Mouse (Mus musculus) adrenal gland (tissue): ENCODE data around the gene Mlx.

Experiments used
- intact Hi-C: fragments of 180-260 bp; cut with DNase I; formaldehyde crosslinking; loops from one replicate; pipeline ENCODE4 v1.15.1; 2025
- long read RNA-seq, 2 experiments: library from polyadenylated mRNA; unstranded; transcript quantifications; one replicate each; pipeline ENCODE4 v2.0.0; 2020; ENCODE audit warnings: borderline replicate concordance in 1 of 2; ENCODE audit not compliant: insufficient replicate concordance in 1 of 2

The Mlx gene
- long read RNA-seq, experiment 1, transcript Mlx-202 (8 exons, 1,826 nt), result major isoform, 31 of 39 reads
- long read RNA-seq, experiment 1, partial matches to known transcripts, result 4 of 39 reads
- long read RNA-seq, experiment 1, other reads (novel, unspliced or antisense), result 2 of 39 reads
- long read RNA-seq, experiment 2, transcript Mlx-202 (8 exons, 1,826 nt), result major isoform, 32 of 39 reads
- long read RNA-seq, experiment 2, partial matches to known transcripts, result 1 of 39 reads
- long read RNA-seq, experiment 2, other reads (novel, unspliced or antisense), result 2 of 39 reads

DNA sequence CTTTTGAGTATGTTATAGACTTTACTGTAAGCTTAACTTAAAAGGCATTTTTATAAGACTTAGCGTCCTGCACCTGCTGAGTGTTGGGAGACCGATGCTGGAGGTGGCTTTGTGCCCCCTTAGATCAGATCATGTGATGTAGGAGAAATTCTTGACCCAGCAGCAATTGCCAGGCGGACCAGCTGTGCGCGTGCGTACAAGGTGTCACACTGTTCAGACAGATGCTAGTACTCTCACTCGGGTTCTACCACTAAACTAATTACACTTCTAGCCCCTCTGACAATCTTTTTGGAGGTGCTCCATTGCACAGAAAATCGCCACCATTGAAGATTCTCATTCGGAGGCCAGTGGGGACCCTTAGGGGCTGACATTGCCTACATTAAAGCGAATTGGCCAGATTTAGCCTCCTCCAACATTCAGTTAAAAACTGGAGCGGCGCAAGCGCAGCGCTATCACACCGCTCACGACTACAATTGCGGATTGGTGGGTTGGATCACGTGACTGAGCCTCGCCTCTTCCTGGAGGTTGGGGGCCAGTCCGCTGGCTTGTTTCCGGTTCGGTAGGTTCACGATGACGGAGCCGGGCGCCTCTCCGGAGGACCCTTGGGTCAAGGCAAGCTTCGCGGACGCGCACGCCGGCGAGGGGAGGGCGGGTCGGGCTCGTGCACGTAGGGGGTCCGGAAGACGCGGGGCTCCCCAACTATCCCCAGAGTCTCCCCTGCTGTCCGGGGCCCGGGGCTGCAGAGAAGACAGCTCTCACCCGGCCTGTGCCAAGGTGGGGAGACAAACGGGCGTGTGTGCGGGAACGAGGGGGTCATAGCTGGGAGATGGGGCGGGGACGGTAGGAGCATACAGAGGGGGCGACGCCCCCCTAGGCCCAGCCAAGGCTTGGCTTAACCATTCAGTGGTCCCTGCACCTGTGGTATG, at the start of gene Mlx:
Gene Mlx (plus strand): TSS at position 522 of the 926 bp plus-strand sequence.
- intact Hi-C loops, result no loop called here

DNA sequence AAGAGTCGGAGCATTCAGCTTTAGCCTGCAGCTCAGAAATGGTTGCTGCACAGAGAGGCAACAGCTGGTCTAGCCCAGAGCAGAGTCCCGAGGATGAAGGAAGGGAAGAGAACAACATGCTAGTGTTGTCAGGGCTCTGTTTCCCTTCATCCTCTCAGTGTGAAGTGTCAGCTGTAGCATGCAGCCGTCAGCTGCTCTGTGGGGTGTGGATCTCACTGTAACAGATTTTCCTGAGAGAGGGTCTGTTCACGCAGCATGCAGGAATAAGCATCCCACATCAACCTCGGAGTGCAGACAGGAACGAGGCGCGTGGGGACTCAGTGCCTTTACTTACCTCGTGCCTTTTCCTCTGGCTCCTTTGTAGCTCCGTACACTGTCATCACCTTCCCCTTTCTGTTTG, 49.3 kb upstream of the Mlx start:
- intact Hi-C loops, result no loop called here

DNA sequence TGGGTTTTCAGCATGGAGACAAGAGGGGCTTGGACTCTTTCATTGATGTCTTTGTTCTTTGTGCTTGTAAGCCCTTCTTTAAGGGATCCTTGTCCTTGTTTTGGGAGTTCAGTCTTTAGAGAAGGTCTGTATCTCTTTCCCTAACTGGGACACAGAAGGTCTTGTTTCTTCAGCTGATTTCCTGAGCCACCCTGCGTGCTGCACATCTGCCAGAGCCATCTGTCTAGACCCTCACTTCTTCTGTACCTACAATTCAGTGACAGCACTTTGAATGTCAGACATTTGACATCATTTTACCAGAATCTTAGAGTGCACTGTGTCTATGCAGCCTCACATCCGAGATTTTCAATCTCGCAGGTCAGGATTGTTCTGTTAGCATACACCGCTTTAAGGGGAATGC, 41.3 kb upstream of the Mlx start:
- intact Hi-C loops, result no loop called here

DNA sequence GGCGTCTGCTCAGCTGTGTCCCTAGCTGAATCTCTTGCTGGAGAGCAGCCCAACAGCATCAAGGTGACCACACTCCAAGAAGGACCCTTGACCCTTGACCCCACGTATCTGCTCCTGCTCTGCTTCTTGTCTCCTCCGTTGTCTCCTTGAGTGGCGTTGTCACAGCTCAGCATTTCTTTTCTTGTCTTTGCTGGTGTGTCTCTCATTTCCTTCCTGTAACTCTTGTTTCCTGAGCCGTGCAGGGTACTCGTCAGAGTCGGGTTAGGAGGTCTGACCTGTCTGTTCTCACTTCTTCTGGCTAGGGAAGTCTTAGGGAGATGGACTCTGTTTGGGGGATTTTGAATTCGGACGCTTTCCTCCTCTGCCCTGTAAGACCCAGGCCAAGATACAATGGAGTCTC, 40.6 kb upstream of the Mlx start:
- intact Hi-C loops, result no loop called here

DNA sequence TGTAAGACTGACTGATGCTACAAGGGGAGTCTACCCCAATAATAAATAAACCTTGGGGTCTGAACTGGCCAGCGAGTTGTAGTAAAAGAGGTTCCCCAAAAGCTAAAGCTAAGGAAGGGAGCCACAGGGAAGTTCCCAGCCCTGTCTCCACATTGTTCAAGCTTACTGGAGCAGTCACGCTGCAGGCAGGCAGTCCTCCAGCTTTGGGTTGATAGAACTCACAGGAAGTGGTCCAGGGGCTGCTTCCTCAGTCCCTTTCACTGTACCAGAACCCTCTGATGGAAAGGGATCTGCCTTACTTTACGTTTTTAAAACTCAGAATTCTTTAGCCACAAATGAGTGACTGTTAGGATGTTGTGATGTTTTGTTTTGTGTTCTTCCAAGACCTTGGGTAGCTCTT, 39.6 kb upstream of the Mlx start:
- intact Hi-C loops, result no loop called here

DNA sequence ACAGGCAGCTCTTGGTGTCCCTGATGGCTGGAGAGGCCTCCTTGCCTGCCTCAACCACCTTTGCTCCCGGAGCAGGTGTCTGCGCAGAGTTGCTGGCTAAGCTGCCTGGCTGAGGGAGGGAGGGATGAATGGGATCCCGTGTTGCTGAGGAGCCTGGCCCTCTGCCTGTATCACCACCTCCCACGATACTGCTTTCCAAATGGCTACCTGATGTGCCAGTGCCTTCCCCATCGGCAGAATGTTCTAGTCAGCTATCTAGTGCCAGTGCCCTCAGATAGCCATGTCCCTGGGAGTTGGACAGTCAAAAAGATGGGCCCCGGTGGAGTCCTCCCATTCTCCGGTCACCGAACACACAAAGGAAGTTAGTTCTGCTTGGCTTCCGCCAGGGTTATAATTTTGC, 36.7 kb upstream of the Mlx start:
- intact Hi-C loops, result no loop called here

DNA sequence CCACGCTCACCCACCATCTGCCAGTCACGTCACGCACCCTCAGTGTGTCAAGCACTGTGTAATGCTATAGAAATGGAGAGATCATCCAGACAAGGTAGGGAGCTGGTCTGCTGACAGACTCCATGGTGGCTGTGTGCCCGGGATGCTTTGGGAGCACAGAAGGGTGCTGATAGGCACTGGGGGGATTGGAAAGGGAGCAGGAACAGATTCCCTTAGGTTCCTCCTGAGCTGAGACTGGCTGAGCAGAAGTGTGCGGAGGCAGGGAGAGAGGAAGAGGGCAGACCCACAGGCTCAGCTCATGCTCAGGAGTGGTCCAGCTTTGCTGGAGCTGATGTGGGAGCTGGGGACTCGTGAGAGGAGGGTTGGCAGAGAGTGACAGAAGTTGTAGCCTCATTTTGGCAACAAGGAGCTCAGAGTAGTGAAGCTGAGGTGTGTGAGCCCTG, 36.0 kb upstream of the Mlx start:
- intact Hi-C loops, result no loop called here

DNA sequence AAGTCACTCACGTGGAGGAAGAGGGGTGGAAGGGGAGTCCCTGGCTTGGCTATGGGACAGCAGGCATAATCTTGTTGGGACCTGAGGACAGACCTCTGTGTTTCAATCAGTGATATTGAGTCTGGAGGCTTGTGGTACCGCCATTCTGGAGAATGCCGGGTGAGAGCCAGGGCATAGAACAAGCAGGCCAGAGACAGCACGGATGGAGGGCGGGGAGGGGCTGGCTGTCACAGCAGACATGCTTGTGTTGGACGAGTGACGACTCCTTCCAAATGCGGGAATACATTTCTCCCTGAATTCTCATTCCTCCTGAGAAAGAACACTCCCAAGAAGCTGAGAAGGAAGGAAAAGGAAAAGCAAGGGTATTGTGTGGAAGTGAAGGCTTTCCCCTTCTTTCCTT, 35.5 kb upstream of the Mlx start:
- intact Hi-C loops, result no loop called here

DNA sequence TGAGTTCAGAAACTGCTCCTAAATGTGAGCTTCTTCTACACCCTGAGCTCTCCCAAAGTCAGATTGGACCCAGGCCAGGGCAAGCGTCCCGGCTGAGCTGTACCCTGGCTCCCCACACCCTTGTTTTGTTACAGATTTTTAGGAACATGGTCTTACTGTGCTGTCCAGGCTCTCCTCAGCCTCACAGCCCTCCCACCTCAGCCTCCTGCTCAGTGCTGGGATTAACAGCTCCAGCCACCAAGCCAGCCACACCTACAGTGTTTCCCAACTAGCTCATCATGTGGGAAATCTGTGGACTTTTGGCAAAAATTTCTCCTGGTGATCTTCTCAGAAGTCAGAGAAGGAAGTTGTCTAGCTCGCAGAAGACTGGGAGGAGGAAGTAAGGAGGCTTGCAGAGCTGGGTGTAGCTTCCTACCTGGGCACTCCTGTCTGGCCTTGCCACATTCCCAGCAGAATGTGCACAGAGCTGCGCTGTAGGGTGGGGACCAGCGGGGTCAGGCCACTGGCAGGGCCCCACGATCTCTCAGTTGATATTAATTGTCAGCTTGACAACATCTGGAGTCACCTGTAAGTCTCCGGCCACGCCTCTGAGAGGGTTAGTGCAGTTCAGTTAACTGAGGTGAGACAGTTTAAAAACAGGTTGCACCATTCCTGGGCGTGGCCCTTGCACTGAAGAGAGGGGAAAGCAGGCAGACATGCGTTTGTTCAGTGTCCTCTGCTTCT, 34.2 kb upstream of the Mlx start:
- intact Hi-C loops, result no loop called here

DNA sequence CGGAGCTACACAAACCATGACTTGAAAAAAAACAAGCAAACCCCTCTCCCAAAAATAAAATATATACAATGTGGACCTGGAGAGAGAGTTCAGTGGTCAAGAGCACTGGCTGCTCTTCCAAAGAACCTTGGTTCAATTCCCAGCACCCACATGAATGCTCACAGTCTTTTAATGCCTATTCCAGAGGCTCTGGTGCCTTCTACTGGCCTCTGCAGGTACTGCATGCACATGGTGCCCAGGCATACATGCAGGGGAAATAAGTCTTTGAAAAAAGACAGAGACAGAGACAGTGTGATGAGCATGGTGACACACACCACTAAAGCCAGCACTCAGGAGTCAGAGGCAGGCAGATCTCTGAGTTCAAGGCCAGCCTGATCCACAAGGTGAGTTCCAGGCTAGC, 33.1 kb upstream of the Mlx start:
- intact Hi-C loops, result no loop called here

DNA sequence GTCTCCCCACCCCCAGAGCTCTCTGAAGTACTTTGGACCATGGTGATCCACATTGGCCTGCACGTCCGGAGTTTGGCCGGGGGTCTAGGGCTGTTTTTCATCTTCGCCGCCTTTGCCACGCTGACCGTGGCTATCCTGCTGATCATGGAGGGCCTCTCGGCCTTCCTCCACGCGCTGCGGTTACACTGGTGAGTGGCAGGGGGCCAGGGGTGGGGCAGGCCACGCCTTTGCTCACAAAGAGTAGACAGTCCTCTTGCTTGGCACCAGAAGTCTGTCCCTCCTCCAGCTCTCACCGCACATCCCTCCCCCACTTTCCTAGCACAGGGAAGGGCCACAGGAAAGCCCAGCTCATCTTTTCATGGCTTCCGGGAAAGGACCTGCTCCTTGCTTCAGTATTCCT, 31.7 kb upstream of the Mlx start:
- intact Hi-C loops, result no loop called here

DNA sequence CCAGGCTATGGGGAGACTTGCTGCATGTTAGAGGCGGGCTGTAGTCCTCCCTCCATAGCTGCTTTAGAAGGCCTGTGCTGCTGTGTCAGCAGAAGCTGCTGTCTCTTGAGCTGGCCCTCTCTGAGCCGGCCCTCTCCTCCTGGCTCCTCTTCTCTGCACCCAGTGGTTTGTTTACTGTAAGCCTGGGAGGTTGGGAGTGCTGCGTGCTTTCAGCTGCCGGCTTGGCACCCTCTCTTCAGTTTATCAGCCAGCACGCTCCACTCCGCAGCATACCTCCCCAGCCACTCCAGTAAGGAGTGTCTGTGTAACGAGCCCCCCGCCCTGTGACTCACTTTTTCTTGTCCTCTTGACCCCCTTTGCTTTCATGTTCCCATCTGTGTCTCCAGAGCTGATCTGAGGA, 30.2 kb upstream of the Mlx start:
- intact Hi-C loops, result no loop called here

DNA sequence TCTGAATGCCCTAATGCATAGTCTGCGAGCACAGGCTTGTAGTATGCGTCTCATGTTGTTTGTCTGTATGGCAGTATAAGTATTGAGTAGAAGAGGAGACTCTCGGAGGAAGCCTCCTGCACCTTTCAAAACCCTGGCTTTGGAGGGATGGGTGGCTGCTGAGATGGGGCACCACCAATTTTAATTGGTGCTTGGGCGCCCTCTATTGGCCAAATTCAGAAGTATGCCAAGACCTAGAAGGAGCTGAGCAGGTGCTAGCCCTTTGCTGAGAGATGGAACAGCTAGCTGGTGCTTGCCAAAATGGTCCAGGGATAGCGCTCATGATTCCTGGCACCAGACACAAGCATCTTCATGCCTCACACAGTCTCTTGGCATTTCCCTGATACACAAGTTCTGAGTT, 29.2 kb upstream of the Mlx start:
- intact Hi-C loops, result loop anchor here (2.0 kb wide), 1 partner anchor 75 kb away; no protein-coding TSS in a partner anchor

DNA sequence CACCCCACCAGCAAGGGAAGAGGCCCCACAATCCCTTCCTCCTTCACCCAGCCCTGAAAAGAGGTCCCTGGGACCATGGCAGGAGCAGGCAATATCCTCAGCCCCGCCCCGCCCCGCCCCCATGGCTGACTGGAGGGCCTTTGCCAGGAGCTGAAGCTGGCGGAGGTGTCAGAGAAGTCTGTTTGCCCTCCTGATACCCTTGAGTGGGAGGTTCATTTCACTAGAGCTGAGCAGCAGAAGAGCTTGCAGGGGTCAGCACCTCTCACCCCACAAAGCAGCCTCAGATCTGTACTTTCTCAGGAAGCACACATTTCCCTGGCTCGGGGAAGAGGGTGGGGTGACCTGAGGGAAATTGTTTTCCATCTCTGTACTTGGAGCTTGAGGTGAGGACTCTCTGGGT, 28.4 kb upstream of the Mlx start:
- intact Hi-C loops, result loop anchor here (2.0 kb wide), 1 partner anchor 76 kb away; no protein-coding TSS in a partner anchor

DNA sequence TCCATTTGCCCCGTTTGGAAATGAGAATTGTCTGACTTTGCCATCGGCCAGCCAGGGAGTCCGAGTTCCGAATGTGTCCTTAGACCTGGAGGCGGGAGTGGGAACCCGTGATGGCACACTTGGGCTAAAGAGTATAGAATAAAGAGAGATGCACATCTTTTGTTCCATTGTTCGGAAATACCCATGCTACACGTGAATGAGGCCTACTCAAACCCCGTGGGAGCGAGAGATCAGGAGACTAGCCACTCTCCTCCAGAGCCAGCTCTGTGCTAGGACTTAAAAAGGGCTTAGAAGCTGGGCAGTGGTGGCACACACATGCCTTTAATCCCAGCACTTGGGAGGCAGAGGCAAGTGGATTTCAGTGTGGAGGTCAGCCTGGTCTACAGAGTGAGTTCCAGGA, 27.6 kb upstream of the Mlx start:
- intact Hi-C loops, result loop anchor here (2.0 kb wide), 1 partner anchor 77 kb away; no protein-coding TSS in a partner anchor

DNA sequence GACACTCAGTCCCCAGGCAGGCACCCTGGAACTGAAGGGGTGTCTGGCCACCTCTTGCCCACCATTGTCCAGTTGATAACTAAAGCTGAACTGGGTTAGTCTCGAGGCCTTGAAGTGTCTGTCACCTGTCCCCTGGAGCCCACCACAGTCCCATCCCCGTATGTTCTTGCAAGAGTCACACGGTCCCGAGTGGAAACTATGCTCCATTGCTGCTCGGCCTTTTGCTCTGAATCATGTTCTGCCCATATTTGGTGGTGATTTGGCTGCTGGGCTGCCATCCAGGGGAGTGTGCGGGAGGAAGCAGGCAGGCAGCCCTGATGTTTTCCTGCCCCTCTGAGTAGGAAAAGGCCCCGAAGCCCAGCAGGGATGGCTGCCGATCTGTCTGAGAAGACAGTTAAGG, 27.0 kb upstream of the Mlx start:
- intact Hi-C loops, result no loop called here

DNA sequence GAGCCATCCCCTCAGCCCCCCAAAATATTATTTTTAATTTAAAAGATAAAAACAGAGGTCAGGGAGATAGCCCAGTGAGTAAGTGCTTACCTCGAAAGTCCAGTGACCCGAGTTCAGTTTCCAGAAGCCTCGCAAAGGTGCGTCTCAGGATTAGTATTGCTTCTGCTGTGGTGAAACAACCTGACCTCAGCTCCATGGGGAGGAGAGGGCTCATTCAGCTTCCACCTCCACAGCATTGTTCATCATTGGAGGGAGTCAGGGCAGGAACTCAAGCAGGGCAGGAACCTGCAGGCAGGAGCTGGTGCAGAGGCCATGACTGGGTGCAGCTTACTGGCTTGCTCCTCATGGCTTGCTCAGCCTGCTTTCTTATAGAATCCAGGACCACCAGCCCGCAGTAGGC, 26.0 kb upstream of the Mlx start:
- intact Hi-C loops, result no loop called here

DNA sequence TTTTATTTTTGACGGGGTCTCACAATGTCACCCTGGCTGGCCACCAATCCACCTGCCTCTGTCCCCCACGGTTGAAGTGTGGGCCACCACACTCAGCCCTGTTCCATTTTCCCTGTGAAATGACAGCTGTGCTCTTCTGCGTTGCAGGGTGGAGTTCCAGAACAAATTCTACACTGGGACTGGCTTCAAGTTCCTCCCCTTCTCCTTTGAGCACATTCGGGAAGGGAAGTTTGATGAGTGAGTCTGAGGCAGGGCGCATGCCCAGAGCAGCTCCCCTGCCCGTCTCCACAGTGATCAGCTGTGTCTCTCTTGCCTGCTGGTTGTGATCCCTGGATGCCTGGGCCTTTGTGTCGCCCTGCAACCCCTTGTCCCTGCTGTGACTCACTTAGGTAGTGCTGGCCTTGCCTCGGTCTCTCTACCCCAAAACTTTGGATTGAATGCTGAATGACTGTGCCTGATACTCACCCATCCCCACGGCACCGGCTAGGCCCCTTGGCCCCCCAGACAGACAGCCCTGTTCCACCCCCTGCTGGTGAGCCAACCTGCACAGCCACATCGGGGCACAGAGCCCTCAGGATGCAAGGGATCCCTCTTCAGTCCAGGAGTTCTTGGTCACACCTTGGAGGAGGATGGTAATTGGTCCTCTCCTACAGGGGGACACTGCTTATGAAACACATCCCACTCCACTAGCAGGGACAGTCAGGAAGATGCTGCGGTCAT, 24.8 kb upstream of the Mlx start:
- intact Hi-C loops, result no loop called here

DNA sequence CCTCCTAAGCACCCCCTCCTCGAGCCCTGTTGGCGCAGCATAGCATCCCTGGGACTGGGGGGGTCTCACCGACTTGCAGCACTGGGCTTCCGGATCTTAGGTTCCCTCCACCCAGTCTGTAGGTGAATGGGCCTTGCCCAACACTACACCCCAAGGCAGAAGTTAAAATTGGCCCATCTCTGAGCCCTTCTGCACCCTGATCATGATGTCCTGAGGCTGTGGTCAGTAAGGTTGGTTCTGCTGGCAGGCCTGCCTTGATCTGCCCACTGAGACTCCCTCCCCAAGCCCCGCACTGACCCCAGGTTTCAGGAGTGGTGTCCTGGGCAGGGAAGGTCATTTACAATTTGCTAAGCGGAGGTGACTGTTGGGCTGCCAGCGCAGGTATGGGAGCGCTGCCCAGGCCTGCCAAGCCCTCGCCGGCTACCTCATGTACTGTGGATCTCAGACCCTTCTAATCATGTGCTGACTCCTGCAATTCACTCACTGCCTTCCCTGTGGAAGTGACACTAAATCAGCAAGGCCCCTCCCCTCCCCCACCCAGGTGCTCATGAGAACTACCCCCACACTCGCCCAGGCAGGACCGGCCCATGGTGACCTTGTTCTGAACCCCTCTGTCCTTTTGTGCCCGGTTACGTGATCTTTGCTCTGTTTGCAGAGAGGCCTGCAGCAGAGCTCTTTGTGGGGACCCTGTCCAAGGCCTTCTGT, 24.0 kb upstream of the Mlx start:
- intact Hi-C loops, result no loop called here

DNA sequence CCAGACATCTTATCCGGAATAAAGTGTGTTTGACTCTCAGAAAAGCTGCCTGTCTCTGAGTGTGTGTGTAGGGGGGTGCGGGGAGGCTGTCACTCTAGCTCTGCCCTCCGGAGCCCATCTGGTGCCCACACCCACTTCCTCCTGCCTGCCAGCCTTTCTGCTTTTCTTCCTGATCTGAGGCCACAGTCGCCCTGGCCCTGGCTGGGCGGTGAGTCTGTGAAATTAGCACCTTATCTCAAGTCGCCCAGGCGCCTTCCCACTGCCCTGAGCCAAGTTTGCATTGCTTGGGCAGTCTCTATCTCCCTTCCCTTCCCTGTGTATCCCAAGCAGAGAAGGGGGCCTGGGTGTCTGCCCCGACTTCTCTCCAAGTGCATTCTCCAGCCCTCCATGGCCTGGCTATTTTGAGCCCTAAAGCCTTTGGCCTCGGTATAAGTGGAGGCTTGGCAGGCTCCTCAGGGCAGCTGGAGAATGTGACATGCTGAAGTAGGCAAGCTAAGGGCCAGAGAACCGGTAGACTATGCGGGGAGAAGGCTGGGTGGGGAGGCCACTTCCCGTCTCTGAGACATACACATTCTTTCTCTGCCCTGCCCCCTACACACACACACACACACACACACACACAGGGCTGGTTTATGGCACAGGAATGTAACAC, 23.3 kb upstream of the Mlx start:
- intact Hi-C loops, result no loop called here
